Mouse (Mus musculus) thymus, postnatal 25 days (tissue): ENCODE data around the gene P3h3.
"Not testable (repeated sequence)": the region's sequence is repeated elsewhere in the genome, so short reads cannot be mapped to it uniquely, and the experiment has no call there.

Experiments used
- DNase-seq: peaks from one replicate; pipeline ENCODE4 v3.0.0; 2022

The P3h3 gene

GRCm38 (mm10) chr6:124829799-124830700 lies 27.5 kb downstream of the P3h3 start:
- peak; percentile 91 for DNase-seq

GRCm38 (mm10) chr6:124828868-124829798 lies 28.4 kb downstream of the P3h3 start, which contains the start of the genes Usp5 and Cdca3:
Gene Usp5 (minus strand): TSS chr6:124829484.
Gene Cdca3 (plus strand): TSS chr6:124829547.
- DNase-seq = peak; percentile 98

- peak; percentile 41 for DNase-seq
These were observed 29.4 kb downstream of the P3h3 start for GRCm38 (mm10) chr6:124828101-124828592.

- no peak for DNase-seq
These were observed 35.5 kb downstream of the P3h3 start for GRCm38 (mm10) chr6:124822049-124822448.

GRCm38 (mm10) chr6:124820891-124821290 lies 36.7 kb downstream of the P3h3 start:
- no peak for DNase-seq

- DNase-seq = no peak
These were observed 39.6 kb downstream of the P3h3 start for GRCm38 (mm10) chr6:124817971-124818370.

- DNase-seq = no peak
These were observed 40.0 kb downstream of the P3h3 start for GRCm38 (mm10) chr6:124817563-124817962.

- no peak for DNase-seq
These were observed 40.4 kb downstream of the P3h3 start for GRCm38 (mm10) chr6:124817125-124817524.

- DNase-seq = no peak
These were observed 40.9 kb downstream of the P3h3 start for GRCm38 (mm10) chr6:124816611-124817010.

- DNase-seq = no peak
These were observed 42.4 kb downstream of the P3h3 start for GRCm38 (mm10) chr6:124814858-124815774.

- DNase-seq = no peak
These were observed 43.1 kb downstream of the P3h3 start for GRCm38 (mm10) chr6:124814448-124814847.

GRCm38 (mm10) chr6:124813933-124814332 lies 43.6 kb downstream of the P3h3 start, which contains the start of gene Tpi1:
Gene Tpi1 (minus strand): TSS chr6:124814296.
- DNase-seq = peak; percentile 81

GRCm38 (mm10) chr6:124813496-124813895 lies 44.1 kb downstream of the P3h3 start:
- peak; percentile 73 for DNase-seq

GRCm38 (mm10) chr6:124812848-124813247 lies 44.7 kb downstream of the P3h3 start:
- DNase-seq = no peak

- DNase-seq = no peak
These were observed 45.6 kb downstream of the P3h3 start for GRCm38 (mm10) chr6:124811701-124812560.

- no peak for DNase-seq
These were observed 46.2 kb downstream of the P3h3 start for GRCm38 (mm10) chr6:124811403-124811665.

GRCm38 (mm10) chr6:124810566-124811402 lies 46.8 kb downstream of the P3h3 start:
- DNase-seq = not testable (repeated sequence)

GRCm38 (mm10) chr6:124809775-124810538 lies 47.6 kb downstream of the P3h3 start:
- DNase-seq = no peak

- peak; percentile 76 for DNase-seq
These were observed 48.3 kb downstream of the P3h3 start for GRCm38 (mm10) chr6:124809052-124809774.
